Mouse (Mus musculus): ENCODE results near the gene Nol3. TPM values are rescaled to one million over a fixed set of nuclear protein-coding genes. Genes with fewer than 3 reads are reported as not detected.

The Nol3 gene
- total RNA-seq, 2 experiments from 2014 or later, result 22.3 to 23.3 TPM

- no peak for DNase-seq
These were observed 12.6 kb upstream of the Nol3 start for GRCm38 (mm10) chr8:105263244-105263912.

GRCm38 (mm10) chr8:105264024-105264982 is 11.6 kb upstream of the Nol3 start, which contains the start of the genes Tradd and Fbxl8:
Tradd (minus strand) TSS chr8:105264609.
Fbxl8 (plus strand) TSS chr8:105264648.
- peak; percentile 80 for DNase-seq

- DNase-seq, result no peak
These were observed 10.8 kb upstream of the Nol3 start for GRCm38 (mm10) chr8:105265128-105265527.

GRCm38 (mm10) chr8:105266775-105267174 is 9.2 kb upstream of the Nol3 start:
- no peak for DNase-seq

- DNase-seq, result no peak
These were observed 7.4 kb upstream of the Nol3 start for GRCm38 (mm10) chr8:105268342-105269074.

GRCm38 (mm10) chr8:105269075-105269458 is 6.9 kb upstream of the Nol3 start:
- DNase-seq, result no peak

- peak; percentile 71 for DNase-seq
These were observed 6.4 kb upstream of the Nol3 start, which contains the start of gene Hsf4 for GRCm38 (mm10) chr8:105269461-105269947. Hsf4 (plus strand) TSS chr8:105269801.

GRCm38 (mm10) chr8:105270101-105270915 is 5.6 kb upstream of the Nol3 start:
- DNase-seq, result no peak

GRCm38 (mm10) chr8:105270916-105271186 is 5.1 kb upstream of the Nol3 start:
- DNase-seq, result no peak

GRCm38 (mm10) chr8:105275387-105275786 is 553 bp upstream of the Nol3 start:
- DNase-seq, result no peak

- peak; percentile 58 for DNase-seq
These were observed 566 bp downstream of the Nol3 start for GRCm38 (mm10) chr8:105276292-105277120.

GRCm38 (mm10) chr8:105278911-105279334 is 3.0 kb downstream of the Nol3 start:
- peak; percentile 84 for DNase-seq

- no peak for DNase-seq
These were observed 4.6 kb downstream of the Nol3 start for GRCm38 (mm10) chr8:105280567-105280966.

GRCm38 (mm10) chr8:105281821-105282220 is 5.9 kb downstream of the Nol3 start:
- DNase-seq, result no peak

GRCm38 (mm10) chr8:105282239-105282638 is 6.3 kb downstream of the Nol3 start:
- no peak for DNase-seq

- DNase-seq, result peak; percentile 50
These were observed 7.1 kb downstream of the Nol3 start for GRCm38 (mm10) chr8:105283074-105283473.

GRCm38 (mm10) chr8:105285514-105285913 is 9.6 kb downstream of the Nol3 start:
- DNase-seq, result no peak

- no peak for DNase-seq
These were observed 11.0 kb downstream of the Nol3 start for GRCm38 (mm10) chr8:105286907-105287306.

GRCm38 (mm10) chr8:105288231-105288630 is 12.3 kb downstream of the Nol3 start:
- no peak for DNase-seq

- peak; percentile 89 for DNase-seq
These were observed 13.2 kb downstream of the Nol3 start for GRCm38 (mm10) chr8:105288958-105289732.

All from gastrocnemius, postnatal 25 days (tissue).